Mouse (Mus musculus) brown adipose tissue, adult 24 weeks (tissue): ENCODE results near the gene Hbb-bh2. TPM values are rescaled to one million over a fixed set of nuclear protein-coding genes. Genes with fewer than 3 reads are reported as not detected.

Experiments
- H3K27ac ChIP-seq: fragments of 200-500 bp; replicated peaks from 2 replicates; pipeline ENCODE4 v1.5.1; 2012; ENCODE audit warnings: low read depth, mild to moderate bottlenecking, low read length
- H3K4me1 ChIP-seq: fragments of 200-500 bp; 2 replicates; pipeline ENCODE4 v1.6.1; 2012; ENCODE audit warnings: low read length, mixed read lengths; ENCODE audit not compliant: control insufficient read depth, insufficient read depth, insufficient read length
- H3K4me3 ChIP-seq: fragments of 200-500 bp; 2 replicates; pipeline ENCODE4 v1.5.1; 2012; ENCODE audit warnings: low read depth, mild to moderate bottlenecking, low read length, moderate library complexity; ENCODE audit not compliant: insufficient read depth
- polyA plus RNA-seq: library from polyadenylated mRNA; stranded (reverse); fragments of >200 nt; gene quantifications from 2 replicates; pipeline ENCODE4 v1.2.4, GENCODE M21; 2012; ENCODE audit not compliant: missing spikeins, insufficient read depth, insufficient read length

Gene Hbb-bh2
- polyA plus RNA-seq, 1 experiment = not detected

DNA sequence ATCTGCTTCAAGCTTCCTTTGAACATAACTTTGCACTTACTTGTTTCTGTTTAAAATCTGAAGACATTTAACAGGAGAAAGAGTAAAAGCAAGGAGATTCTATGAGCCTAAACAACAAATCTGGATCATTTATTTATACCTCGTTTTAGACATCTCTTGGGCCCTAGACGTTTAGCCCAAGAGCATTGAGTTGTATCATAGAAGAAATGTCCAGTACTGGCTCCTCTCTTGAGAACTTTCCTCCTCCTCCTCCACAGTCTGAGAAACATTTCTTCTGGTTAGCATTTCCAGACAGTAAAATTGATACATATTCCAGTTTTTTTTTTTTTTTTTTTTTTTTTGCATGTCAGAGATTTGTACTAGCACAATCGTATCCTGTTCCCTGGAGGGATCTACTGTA lies 48.6 kb downstream of the Hbb-bh2 start, which contains the start of gene Olfr67:
Gene Olfr67, minus strand, starts transcription at position 101 of the 400 bp plus-strand sequence.
- Histone ChIP-seq H3K27ac (no peak within 1 kb of the TSS), H3K4me1 (no peaks in the 10 kb centered on the region), H3K4me3 (no peak within 1 kb of the TSS)

Other genes starting within 250 kb of the Hbb-bh2 start
- gene Olfr619, start 239.9 kb downstream of the Hbb-bh2 start, polyA plus RNA-seq = not detected in 2 replicates
- not detected in 2 replicates for gene Olfr620, start 228.0 kb downstream of the Hbb-bh2 start, polyA plus RNA-seq
- not detected in 2 replicates for gene Olfr622, start 197.8 kb downstream of the Hbb-bh2 start, polyA plus RNA-seq
- gene Olfr623, start 176.8 kb downstream of the Hbb-bh2 start, polyA plus RNA-seq = not detected in 2 replicates
- not detected in 2 replicates for gene Olfr624, start 169.3 kb downstream of the Hbb-bh2 start, polyA plus RNA-seq
- gene Olfr625-ps1, start 157.8 kb downstream of the Hbb-bh2 start, polyA plus RNA-seq = not detected in 2 replicates
- gene Olfr243, start 125.8 kb downstream of the Hbb-bh2 start, polyA plus RNA-seq = not detected in 2 replicates
- gene Olfr628, start 110.1 kb downstream of the Hbb-bh2 start, polyA plus RNA-seq = not detected in 2 replicates
- not detected in 2 replicates for gene Olfr629, start 95.6 kb downstream of the Hbb-bh2 start, polyA plus RNA-seq
- gene Olfr630, start 83.2 kb downstream of the Hbb-bh2 start, polyA plus RNA-seq = not detected in 2 replicates
- gene Olfr69, start 68.9 kb downstream of the Hbb-bh2 start, polyA plus RNA-seq = not detected in 2 replicates
- not detected in 2 replicates for gene Olfr68, start 60.8 kb downstream of the Hbb-bh2 start, polyA plus RNA-seq
- not detected in 2 replicates for gene Olfr67, start 48.7 kb downstream of the Hbb-bh2 start, polyA plus RNA-seq
- gene Hbb-bt, start 26.5 kb downstream of the Hbb-bh2 start, polyA plus RNA-seq = 87.6 and 749 TPM in 2 replicates
- gene Hbb-bs, start 12.4 kb downstream of the Hbb-bh2 start, polyA plus RNA-seq = 880 and 4,613 TPM in 2 replicates
- not detected in 2 replicates for gene Hbb-bh1, start 2.6 kb upstream of the Hbb-bh2 start, polyA plus RNA-seq
- not detected in 2 replicates for gene Hbb-y, start 12.7 kb upstream of the Hbb-bh2 start, polyA plus RNA-seq
- gene Olfr66, start 45.7 kb upstream of the Hbb-bh2 start, polyA plus RNA-seq = not detected in 2 replicates
- gene Olfr64, start 54.0 kb upstream of the Hbb-bh2 start, polyA plus RNA-seq = not detected in 2 replicates
- gene Olfr65, start 63.0 kb upstream of the Hbb-bh2 start, polyA plus RNA-seq = not detected in 2 replicates
- gene Olfr631, start 88.3 kb upstream of the Hbb-bh2 start, polyA plus RNA-seq = not detected in 2 replicates
- not detected in 2 replicates for gene Olfr632, start 93.8 kb upstream of the Hbb-bh2 start, polyA plus RNA-seq
- not detected in 2 replicates for gene Olfr633, start 103.9 kb upstream of the Hbb-bh2 start, polyA plus RNA-seq
- not detected in 2 replicates for gene Olfr635, start 130.6 kb upstream of the Hbb-bh2 start, polyA plus RNA-seq
- gene Olfr638, start 158.2 kb upstream of the Hbb-bh2 start, polyA plus RNA-seq = not detected in 2 replicates
- gene Olfr639, start 176.8 kb upstream of the Hbb-bh2 start, polyA plus RNA-seq = not detected in 2 replicates
- not detected in 2 replicates for gene Olfr640, start 185.1 kb upstream of the Hbb-bh2 start, polyA plus RNA-seq
- not detected in 2 replicates for gene Olfr641, start 194.9 kb upstream of the Hbb-bh2 start, polyA plus RNA-seq
- gene Olfr642, start 212.1 kb upstream of the Hbb-bh2 start, polyA plus RNA-seq = not detected in 2 replicates
- gene 4930516K23Rik, start 220.9 kb upstream of the Hbb-bh2 start, polyA plus RNA-seq = not detected in 2 replicates
- gene Olfr644, start 231.3 kb upstream of the Hbb-bh2 start, polyA plus RNA-seq = not detected in 2 replicates
- gene Olfr645, start 244.9 kb upstream of the Hbb-bh2 start, polyA plus RNA-seq = not detected in 2 replicates